Mouse (Mus musculus): ENCODE data around the gene Ghdc. TPM values are rescaled to one million over a fixed set of nuclear protein-coding genes. Genes with fewer than 3 reads are reported as not detected.

Ghdc gene
- total and polyA plus RNA-seq, 3 experiments = 5.7 to 9.2 TPM; not detected in 1

DNA sequence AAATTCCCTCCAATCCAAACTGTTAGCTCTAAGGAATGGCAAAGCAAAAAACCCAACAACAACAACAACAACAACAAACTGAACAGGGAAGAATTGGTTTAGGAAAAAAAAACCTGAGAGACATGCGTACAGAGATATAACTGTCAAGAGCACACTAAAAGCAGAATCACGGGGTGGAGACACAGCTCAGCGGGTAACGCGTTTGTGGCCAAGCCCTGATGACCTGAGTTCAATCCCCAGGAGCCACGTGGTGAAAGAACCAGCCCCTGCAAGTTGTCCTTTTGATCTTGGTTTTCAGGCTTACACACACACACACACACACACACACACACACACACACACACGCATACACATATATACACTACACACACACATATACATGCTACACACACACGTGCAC lies 48.3 kb upstream of the Ghdc start:
- Histone ChIP-seq H3K79me2 (ENCODE audit: control insufficient read depth, insufficient read depth, low read length, poor library complexity) (peaks cover 16% of the 10 kb centered on the region; the same call in 1 of the 2 replicates), H3K4me1 (ENCODE audit: control insufficient read depth in 1 of 2, insufficient read depth in 2 of 2, low read length in 2 of 2) (peaks cover 22 to 53% of the 10 kb centered on the region in 2 experiments), H3K4me3 (ENCODE audit: control insufficient read depth in 1 of 2, insufficient read depth in 1 of 2, low read depth in 2 of 2, low read length in 2 of 2) (no peak overlapping the region), H3K36me3 (ENCODE audit: control insufficient read depth in 1 of 2, insufficient read depth in 2 of 2, low read length in 2 of 2) (peaks cover 0 to 35% of the 10 kb centered on the region in 2 experiments; a peak in 2 of 4 replicates), H3K27me3 (ENCODE audit: control insufficient read depth in 1 of 2, insufficient read depth in 2 of 2, low read length in 2 of 2) (no peaks in the 10 kb centered on the region), H3K9me3 (replicated peaks; ENCODE audit: insufficient read depth, low read length) (no peaks in the 10 kb centered on the region), H3K9ac (ENCODE audit: control insufficient read depth, low read depth, low read length, poor library complexity, severe bottlenecking) (no peak overlapping the region), H3K27ac (ENCODE audit: control insufficient read depth, low read depth, low read length) (no peak overlapping the region)
- no peak for DNase-seq (ENCODE audit: low read depth, low spot score)
- TF ChIP-seq ZNF384 (IDR thresholded peaks at IDR 0.05; ENCODE audit: low read depth, low read length) (peak; percentile 24; the same call in 1 of the 2 replicates), BHLHE40 (IDR thresholded peaks at IDR 0.05; ENCODE audit: borderline replicate concordance, low read depth, low read length) (no peak)

DNA sequence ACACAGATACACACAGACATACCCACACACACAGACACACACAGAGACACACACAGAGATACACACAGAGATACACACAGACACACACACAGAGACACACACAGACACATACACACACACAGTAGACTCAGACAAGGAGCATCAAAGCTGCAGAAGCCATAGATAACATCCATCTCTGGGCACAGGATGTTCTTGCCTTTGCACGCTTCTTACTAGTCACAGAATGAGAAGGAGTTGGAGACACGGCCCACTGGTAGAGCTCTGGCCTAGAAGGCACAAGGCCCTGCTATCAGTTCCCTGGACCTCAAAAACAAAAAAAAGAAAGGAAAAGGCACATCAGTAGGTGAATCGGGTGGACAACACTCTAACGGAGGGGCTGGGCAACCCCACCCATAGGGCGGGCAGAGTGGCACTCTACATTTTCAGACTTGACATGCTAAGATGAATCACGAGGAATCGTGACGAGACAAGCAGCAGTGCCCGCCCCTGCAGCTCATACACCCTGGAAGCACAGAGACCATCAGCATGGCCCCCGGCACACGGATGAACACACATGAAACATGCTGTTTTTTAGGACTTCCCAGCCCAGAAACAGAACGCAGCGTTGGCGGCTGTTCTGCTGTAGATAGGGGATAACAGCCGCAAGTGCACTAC lies 47.7 kb upstream of the Ghdc start:
- H3K4me1 ChIP-seq (ENCODE audit: control insufficient read depth in 1 of 2, insufficient read depth in 2 of 2, low read length in 2 of 2) = peaks cover 21 to 48% of the 10 kb centered on the region in 2 experiments
- peaks cover 0 to 30% of the 10 kb centered on the region in 2 experiments; a peak in 2 of 4 replicates for H3K36me3 ChIP-seq (ENCODE audit: control insufficient read depth in 1 of 2, insufficient read depth in 2 of 2, low read length in 2 of 2)
- no peak for TF ChIP-seq USF2 (IDR thresholded peaks at IDR 0.05; ENCODE audit: borderline replicate concordance in 1 of 2, insufficient read depth in 1 of 2, low read depth in 1 of 2, low read length in 2 of 2)
- no peak for TF ChIP-seq CHD2 (IDR thresholded peaks at IDR 0.05; ENCODE audit: low read length)
- no peak for TF ChIP-seq ZKSCAN1 (IDR thresholded peaks at IDR 0.05; ENCODE audit: low read depth, low read length)
- no peak for TF ChIP-seq TCF12 (IDR thresholded peaks at IDR 0.05; ENCODE audit: low read depth, low read length)
- TF ChIP-seq ZC3H11A (IDR thresholded peaks at IDR 0.05; ENCODE audit: low read depth, low read length) = no peak
- TF ChIP-seq NELFE (IDR thresholded peaks at IDR 0.05; ENCODE audit: low read depth, low read length) = no peak
- TF ChIP-seq MAX (IDR thresholded peaks at IDR 0.05; ENCODE audit: low read length) = no peak
- no peak for TF ChIP-seq MAFK (IDR thresholded peaks at IDR 0.05; ENCODE audit: borderline replicate concordance, low read depth, low read length)
- TF ChIP-seq TAL1 (IDR thresholded peaks at IDR 0.05; ENCODE audit: low read length) = no peak
- TF ChIP-seq MYB (IDR thresholded peaks at IDR 0.05; ENCODE audit: low read depth, low read length) = no peak
- no peak for TF ChIP-seq SMC3 (IDR thresholded peaks at IDR 0.05; ENCODE audit: low read depth, low read length)
- no peak for TF ChIP-seq MXI1 (IDR thresholded peaks at IDR 0.05; ENCODE audit: low read depth, low read length)
- no peak for TF ChIP-seq MAZ (IDR thresholded peaks at IDR 0.05; ENCODE audit: low read depth, low read length)
- TF ChIP-seq GABPA (IDR thresholded peaks at IDR 0.05; ENCODE audit: low read depth, low read length) = no peak
- no peak for TF ChIP-seq POLR2AphosphoS2 (IDR thresholded peaks at IDR 0.05; ENCODE audit: low read length)
- no peak for TF ChIP-seq POLR2AphosphoS5 (IDR thresholded peaks at IDR 0.05; ENCODE audit: borderline replicate concordance, low read depth, low read length)
- no peak for TF ChIP-seq SIN3A (IDR thresholded peaks at IDR 0.05; ENCODE audit: low read length)
- no peaks in the 10 kb centered on the region for H3K9me3 ChIP-seq (replicated peaks; ENCODE audit: insufficient read depth, low read length)
- peaks cover 16% of the 10 kb centered on the region; the same call in 1 of the 2 replicates for H3K79me2 ChIP-seq (ENCODE audit: control insufficient read depth, insufficient read depth, low read length, poor library complexity)
- H3K4me3 ChIP-seq (ENCODE audit: control insufficient read depth in 1 of 2, insufficient read depth in 1 of 2, low read depth in 2 of 2, low read length in 2 of 2) = no peak overlapping the region
- no peak overlapping the region for H3K9ac ChIP-seq (ENCODE audit: control insufficient read depth, low read depth, low read length, poor library complexity, severe bottlenecking)
- H3K27ac ChIP-seq (ENCODE audit: control insufficient read depth, low read depth, low read length) = no peak overlapping the region
- no peaks in the 10 kb centered on the region for H3K27me3 ChIP-seq (ENCODE audit: control insufficient read depth in 1 of 2, insufficient read depth in 2 of 2, low read length in 2 of 2)
- DNase-seq (ENCODE audit: low read depth, low spot score) = no peak

Data from MEL (cell line).